Mouse (Mus musculus): ENCODE measurements around the gene Nrsn1. TPM values are rescaled to one million over a fixed set of nuclear protein-coding genes. Genes with fewer than 3 reads are reported as not detected.

Gene Nrsn1
- polyA plus RNA-seq, 1 experiment from 2014 or later, result 5.9 TPM

- Histone ChIP-seq H3K9me3 (no peaks in the 10 kb centered on the region), H3K4me1 (peaks cover 13% of the 10 kb centered on the region), H3K9ac (no peak overlapping the region), H3K36me3 (no peaks in the 10 kb centered on the region), H3K4me2 (replicated peaks) (no peak overlapping the region), H3K4me3 (no peak overlapping the region), H3K27me3 (no peaks in the 10 kb centered on the region), H3K27ac (no peak overlapping the region)
- WGBS, result 91% methylated on average over 1 of the region's 1 CpGs
- ATAC-seq (ENCODE audit: insufficient number of reproducible peaks, insufficient read depth, low FRiP score, low TSS enrichment), result no peak
Measured at GRCm38 (mm10) chr13:25251893-25252292, 18.4 kb downstream of the Nrsn1 start.

GRCm38 (mm10) chr13:25220186-25220787 is 50.0 kb downstream of the Nrsn1 start:
- WGBS, result 46% methylated on average over 5 of the region's 5 CpGs
- Histone ChIP-seq H3K4me3 (no peak overlapping the region), H3K9me3 (no peaks in the 10 kb centered on the region), H3K27ac (no peak overlapping the region), H3K4me2 (replicated peaks) (no peak overlapping the region), H3K27me3 (no peaks in the 10 kb centered on the region), H3K4me1 (no peaks in the 10 kb centered on the region), H3K36me3 (no peaks in the 10 kb centered on the region), H3K9ac (no peak overlapping the region)
- no peak for ATAC-seq (ENCODE audit: insufficient number of reproducible peaks, insufficient read depth, low FRiP score, low TSS enrichment)

GRCm38 (mm10) chr13:25218394-25218793 is 51.9 kb downstream of the Nrsn1 start:
- ATAC-seq (ENCODE audit: insufficient number of reproducible peaks, insufficient read depth, low FRiP score, low TSS enrichment), result no peak

GRCm38 (mm10) chr13:25206950-25207349 is 63.4 kb downstream of the Nrsn1 start:
- WGBS, result 91% methylated on average over 5 of the region's 5 CpGs
- Histone ChIP-seq H3K4me1 (no peaks in the 10 kb centered on the region), H3K4me2 (replicated peaks) (no peak overlapping the region), H3K4me3 (no peak overlapping the region), H3K36me3 (no peaks in the 10 kb centered on the region), H3K27ac (no peak overlapping the region), H3K9ac (no peak overlapping the region), H3K27me3 (no peaks in the 10 kb centered on the region), H3K9me3 (no peaks in the 10 kb centered on the region)
- no peak for ATAC-seq (ENCODE audit: insufficient number of reproducible peaks, insufficient read depth, low FRiP score, low TSS enrichment)

More at GRCm38 (mm10) chr13:25218394-25218793, 51.9 kb downstream of the Nrsn1 start:
- Histone ChIP-seq H3K36me3 (no peaks in the 10 kb centered on the region), H3K9me3 (no peaks in the 10 kb centered on the region), H3K9ac (no peak overlapping the region), H3K27me3 (no peaks in the 10 kb centered on the region), H3K4me1 (no peaks in the 10 kb centered on the region), H3K4me3 (no peak overlapping the region), H3K27ac (no peak overlapping the region), H3K4me2 (replicated peaks) (no peak overlapping the region)
- 80% methylated on average over 1 of the region's 1 CpGs for whole genome bisulfite sequencing

Other genes starting within 250 kb of the Nrsn1 start
- 1.7 and 1.9 TPM in 2 replicates for gene Dcdc2a, start 214.5 kb downstream of the Nrsn1 start, polyA plus RNA-seq (2016; fragmentation: Nextera tagmentation; extraction: Ambion mirVana)

Data from embryonic facial prominence, embryonic 12.5 days (tissue).